Mouse (Mus musculus): ENCODE data around the gene Eri3.

The Eri3 gene

GRCm38 (mm10) chr4:117624660-117625059 is 74.5 kb downstream of the Eri3 start:
- DNase-seq (ENCODE audit: low spot score) = no peak

GRCm38 (mm10) chr4:117628464-117628863 is 78.3 kb downstream of the Eri3 start:
- DNase-seq (ENCODE audit: low spot score) = no peak

- DNase-seq (ENCODE audit: low spot score) = no peak
Observed at GRCm38 (mm10) chr4:117630053-117630670, 80.0 kb downstream of the Eri3 start.

GRCm38 (mm10) chr4:117633527-117633926 is 83.4 kb downstream of the Eri3 start:
- peak; percentile 29 for DNase-seq (ENCODE audit: low spot score)

- no peak for DNase-seq (ENCODE audit: low spot score)
Observed at GRCm38 (mm10) chr4:117634642-117635041, 84.5 kb downstream of the Eri3 start.

GRCm38 (mm10) chr4:117636152-117636551 is 86.0 kb downstream of the Eri3 start:
- DNase-seq (ENCODE audit: low spot score) = no peak

- DNase-seq (ENCODE audit: low spot score) = no peak
Observed at GRCm38 (mm10) chr4:117636891-117637613, 86.9 kb downstream of the Eri3 start.

DNA sequence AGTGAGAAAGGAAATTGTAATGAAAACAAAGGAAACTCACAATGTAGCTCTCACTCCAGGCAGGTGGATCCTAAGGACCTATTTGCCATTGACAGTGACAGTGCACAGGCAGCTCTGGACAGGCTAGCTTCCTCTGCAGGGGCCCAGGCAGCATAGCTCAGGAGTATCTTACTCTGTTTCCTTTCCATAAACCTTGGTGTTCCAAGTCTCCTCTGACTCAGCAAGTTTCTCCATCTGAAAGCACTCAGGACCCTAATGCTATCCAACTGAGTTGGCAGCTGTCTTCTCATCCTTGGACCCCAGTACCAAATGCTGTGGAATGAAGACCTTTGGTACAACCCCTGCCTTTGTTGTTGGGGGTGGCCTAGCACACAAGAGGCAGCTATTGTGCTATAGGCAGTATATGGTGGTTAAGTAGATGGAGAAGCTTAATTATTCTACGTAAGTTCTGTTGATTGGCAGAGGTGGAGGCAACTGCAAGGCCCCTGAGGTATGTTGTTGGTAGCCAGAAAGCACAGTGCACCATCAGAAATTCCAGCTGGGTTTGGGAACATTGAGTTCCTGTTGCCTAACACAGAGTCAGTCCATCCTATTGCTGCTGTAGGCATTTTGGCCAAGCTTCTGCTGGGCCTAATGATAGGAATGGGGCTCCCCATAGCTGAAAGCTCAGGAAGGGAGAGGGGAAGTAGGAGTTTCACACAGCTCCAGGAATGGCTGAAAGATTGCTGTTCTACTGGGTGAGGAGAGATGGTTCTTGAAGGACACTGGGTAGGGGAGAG is 90.9 kb downstream of the Eri3 start:
- no peak for DNase-seq (ENCODE audit: low spot score)

GRCm38 (mm10) chr4:117641804-117642203 is 91.6 kb downstream of the Eri3 start:
- no peak for DNase-seq (ENCODE audit: low spot score)

GRCm38 (mm10) chr4:117645031-117645435 is 94.9 kb downstream of the Eri3 start:
- DNase-seq (ENCODE audit: low spot score) = no peak

- DNase-seq (ENCODE audit: low spot score) = no peak
Observed at GRCm38 (mm10) chr4:117645859-117646258, 95.7 kb downstream of the Eri3 start.

- no peak for DNase-seq (ENCODE audit: low spot score)
Observed at GRCm38 (mm10) chr4:117646496-117646895, 96.3 kb downstream of the Eri3 start.

- no peak for DNase-seq (ENCODE audit: low spot score)
Observed at GRCm38 (mm10) chr4:117646926-117647755, 97.0 kb downstream of the Eri3 start.

DNA sequence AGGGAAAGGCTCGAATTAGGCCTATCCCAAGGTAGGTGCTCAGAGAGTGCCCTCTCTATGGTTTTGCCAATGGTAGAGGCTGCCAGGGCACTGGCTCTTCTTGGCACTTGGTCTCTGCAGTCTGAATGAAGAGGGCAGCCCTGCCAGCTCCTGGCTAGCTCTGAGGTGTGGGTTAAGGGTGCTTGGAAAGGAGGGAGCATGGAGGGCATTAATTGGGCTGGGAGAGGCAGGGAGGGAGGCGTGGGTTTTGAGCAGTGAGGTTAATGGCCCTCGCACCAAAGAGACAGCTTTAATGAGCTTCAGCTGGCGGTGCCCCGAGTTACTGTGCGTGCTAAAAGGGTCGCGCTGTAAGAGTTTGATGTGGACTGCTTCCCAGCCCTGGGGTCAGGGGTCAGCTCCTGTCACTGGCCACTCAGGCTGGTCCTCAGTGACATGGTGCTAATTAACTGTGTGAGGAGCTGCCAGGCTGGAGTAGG is 101.5 kb downstream of the Eri3 start:
- no peak for DNase-seq (ENCODE audit: low spot score)

DNA sequence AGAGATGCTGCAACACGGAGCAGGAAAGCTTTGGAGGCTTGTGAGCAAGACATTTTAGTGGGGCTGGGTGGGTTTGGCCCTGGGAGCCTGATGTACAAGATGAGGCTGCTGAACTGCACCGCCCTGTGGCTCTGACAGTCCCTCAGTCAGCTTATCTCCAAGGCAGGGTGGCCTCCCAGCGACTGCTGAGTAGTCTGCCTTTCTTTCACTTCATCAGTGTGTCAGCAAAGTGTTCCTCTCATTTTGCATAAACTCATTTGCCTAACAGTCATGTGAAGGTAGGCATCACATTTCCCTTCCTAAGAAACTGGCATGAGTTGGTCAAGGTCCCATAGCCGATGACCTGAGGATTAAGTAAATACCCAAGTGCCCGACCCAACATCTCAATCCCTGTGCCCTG is 102.6 kb downstream of the Eri3 start:
- DNase-seq (ENCODE audit: low spot score) = no peak

GRCm38 (mm10) chr4:117654016-117654702 is 104.0 kb downstream of the Eri3 start:
- no peak for DNase-seq (ENCODE audit: low spot score)

DNA sequence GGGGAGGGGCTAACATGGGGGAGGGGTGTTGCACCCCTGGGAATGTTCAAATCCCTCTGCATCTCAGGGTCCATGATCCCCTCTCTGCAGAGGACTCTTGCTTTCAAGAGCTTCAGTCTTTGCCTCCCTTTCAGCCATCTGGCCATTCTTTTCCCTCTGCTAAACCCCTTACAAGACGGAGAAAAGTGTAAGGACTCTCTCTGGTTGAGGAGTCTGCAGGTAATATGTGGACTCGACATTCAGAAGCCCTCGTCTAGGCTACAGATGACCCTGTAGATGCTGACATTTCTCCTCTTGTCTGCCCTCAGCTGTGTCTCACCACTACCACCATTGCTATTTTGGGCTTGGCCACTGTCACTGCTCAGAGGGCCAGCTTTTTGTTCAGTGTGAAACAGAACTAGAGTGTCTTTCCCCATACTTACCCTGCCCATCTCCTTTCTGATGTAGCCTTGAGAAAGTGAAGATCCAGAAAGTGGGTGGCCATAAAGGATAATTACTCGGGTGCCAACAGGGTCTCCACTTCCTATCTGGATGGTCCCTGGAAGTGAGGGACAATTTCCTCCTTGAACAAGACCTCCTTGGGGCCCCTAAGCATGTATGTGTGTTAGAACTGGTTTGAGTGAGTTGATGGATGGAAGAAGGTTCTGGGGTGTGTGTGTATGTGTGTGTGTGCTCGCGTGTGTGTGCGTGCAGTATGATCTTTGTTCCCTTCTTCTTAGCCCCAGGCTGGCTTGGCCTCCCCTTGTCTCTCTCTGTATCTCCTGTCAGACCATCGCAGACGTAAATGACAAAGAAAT is 104.7 kb downstream of the Eri3 start:
- DNase-seq (ENCODE audit: low spot score) = no peak

- DNase-seq (ENCODE audit: low spot score) = peak; percentile 39
Observed at GRCm38 (mm10) chr4:117655500-117655863, 105.3 kb downstream of the Eri3 start.

GRCm38 (mm10) chr4:117656961-117657360 is 106.8 kb downstream of the Eri3 start:
- no peak for DNase-seq (ENCODE audit: low spot score)

- DNase-seq (ENCODE audit: low spot score) = no peak
Observed at GRCm38 (mm10) chr4:117657646-117658045, 107.5 kb downstream of the Eri3 start.

Measured in yolk sac, embryonic 10.5 days (tissue).